Mouse (Mus musculus): ENCODE results near the gene Gm20696. TPM values are rescaled to one million over a fixed set of nuclear protein-coding genes. Genes with fewer than 3 reads are reported as not detected.

The Gm20696 gene
- total RNA-seq, 2 experiments from 2014 or later: 4.9 to 10.1 TPM

DNA sequence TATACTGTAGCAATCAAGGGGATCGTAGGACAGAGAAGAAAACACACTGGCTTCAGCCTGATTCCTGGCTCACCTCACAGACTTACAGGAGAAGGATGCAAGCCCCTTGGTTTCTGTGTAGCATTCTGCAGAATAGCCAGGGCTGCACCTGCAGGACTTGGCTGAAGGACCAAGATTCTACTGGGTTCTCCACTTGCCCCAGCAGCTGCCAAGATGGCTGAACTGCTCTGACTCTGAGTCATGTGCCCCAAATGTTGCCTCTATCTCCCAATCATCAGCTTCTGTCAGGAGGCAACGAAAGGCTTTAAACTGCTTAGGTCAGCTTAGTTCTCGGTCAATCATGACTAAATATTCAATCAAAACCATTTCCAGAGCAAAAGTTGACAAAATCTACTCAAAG is 42.1 kb downstream of the Gm20696 start:
- DNase-seq: no peak

DNA sequence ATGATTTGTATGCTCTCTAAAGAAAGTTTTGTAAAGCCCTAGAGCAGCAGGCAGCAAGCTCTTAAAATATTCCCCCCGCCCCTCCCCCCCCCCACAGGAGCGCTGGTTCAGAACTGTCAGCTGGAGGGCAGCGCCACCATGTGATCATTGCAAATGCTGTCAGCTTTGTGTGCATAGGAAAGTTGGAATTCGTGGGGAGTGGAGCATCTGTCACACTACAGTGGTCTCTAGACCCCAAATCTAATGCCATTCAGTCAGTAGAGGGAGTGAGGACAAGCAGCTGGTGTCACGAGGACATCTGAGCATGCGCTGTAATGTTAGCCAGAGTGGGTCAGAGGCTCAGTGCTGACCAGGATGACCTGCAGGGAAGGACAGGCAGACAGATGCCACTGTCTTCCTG is 43.0 kb downstream of the Gm20696 start:
- DNase-seq: no peak

DNA sequence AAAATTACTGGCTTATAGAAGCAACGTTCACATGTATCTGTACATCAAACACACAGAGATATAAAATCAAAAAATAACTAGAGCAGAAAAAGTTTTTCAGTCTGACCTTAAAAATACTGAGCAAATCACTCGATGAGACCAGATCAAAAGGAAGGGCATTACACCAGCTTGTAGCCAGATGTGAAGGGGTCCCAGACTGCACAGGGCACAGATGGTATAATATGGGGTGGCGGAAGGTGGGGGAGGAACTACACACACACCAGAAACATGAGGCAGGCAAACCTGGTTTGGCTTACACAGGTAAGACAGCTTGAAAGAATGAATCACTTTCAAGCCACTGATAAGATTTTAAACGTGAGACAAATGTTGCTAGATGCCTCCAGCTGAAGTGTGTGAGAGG is 45.4 kb downstream of the Gm20696 start:
- no peak for DNase-seq

DNA sequence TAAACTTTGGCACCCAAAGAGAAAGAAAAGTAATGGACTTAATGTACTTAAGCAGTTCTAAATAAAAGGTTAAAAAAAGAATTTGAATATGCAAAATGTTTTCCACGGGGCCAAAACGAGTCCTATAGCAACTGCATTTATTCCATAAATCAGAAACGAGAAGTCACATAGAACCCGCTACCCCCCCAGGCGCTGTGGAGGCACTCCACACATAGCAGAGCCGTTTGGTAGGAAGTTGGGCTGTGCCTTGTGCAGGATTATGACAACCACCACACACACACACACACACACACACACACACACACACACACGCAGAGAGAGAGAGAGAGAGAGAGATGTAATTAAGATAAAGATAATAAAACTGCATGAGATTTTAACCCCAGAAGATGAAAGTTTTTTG is 46.1 kb downstream of the Gm20696 start:
- DNase-seq: no peak

DNA sequence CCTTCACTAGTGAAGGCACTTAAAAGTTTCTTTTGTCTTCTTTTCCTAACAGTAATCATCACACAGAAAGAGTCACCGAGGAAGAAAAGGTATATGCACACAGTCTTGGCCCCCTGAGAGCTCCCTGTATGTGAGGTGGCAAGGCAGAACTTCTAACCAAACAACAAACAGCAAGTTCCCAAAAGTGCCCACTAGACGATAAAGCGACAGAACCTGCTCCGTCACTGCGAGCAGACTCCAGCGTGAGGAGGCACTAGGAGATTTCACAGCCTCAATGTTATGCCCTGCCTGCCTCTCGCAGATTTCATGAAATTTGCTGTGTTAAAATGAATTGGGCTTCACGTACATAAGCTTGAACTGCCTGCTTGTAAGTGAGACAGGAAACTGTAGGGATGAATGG is 46.6 kb downstream of the Gm20696 start:
- DNase-seq: no peak

DNA sequence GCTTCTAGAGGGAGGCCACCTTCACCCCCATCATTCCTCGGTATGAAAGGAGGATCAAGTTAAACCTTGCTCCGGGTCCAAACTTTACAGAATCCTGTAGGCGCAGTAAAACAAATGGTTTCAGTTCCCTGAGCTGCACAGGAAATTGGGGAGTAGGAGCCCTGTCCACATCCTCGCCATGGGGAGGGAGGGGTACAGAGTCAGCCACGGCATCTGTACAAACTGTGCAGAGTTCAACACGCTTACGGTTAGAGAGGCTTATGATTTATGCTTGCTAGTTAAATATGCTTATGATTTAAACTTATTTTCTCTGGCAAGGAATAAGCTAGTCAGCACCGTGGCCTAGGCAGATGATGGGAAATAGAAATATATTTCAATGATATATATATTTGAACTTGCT is 47.1 kb downstream of the Gm20696 start:
- DNase-seq: no peak

DNA sequence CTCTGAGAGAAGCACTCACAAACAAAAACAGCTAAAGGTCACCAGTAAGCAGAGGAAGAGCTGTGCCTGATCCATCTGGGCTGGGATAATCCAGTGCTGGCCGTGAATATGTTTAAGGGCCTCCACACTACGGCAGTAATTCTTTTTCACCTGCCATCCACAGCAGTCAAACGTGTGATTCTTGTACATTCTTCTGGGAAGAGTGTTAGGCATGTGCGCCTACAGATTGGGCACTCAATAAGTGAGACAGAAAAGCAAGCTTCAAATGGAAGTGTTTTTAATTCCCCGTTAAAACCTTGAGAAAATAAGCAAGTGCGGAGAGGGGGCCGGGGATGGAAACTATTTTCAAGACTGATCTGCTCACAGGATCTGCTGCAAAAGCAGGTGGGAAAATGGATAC is 48.7 kb downstream of the Gm20696 start:
- no peak for DNase-seq

DNA sequence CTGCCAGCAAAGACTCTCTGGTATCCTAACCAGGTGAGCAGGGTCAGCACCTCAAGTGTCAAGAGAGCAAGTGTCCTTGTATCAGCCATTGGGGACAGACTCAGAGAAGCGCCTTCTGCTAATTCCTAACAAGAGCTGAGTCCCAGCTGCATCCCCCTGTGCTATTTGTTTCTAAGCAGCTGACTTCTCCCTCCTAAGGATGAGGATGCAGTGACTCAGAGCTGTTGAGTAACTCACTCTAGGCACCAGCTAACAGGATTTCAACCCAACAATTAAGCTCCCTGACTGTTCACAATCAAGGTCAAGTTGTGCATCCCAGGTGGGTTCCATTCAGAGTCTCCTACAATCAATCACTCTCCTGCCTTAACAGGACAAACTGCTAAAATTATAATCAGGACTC is 49.2 kb downstream of the Gm20696 start:
- DNase-seq: no peak

DNA sequence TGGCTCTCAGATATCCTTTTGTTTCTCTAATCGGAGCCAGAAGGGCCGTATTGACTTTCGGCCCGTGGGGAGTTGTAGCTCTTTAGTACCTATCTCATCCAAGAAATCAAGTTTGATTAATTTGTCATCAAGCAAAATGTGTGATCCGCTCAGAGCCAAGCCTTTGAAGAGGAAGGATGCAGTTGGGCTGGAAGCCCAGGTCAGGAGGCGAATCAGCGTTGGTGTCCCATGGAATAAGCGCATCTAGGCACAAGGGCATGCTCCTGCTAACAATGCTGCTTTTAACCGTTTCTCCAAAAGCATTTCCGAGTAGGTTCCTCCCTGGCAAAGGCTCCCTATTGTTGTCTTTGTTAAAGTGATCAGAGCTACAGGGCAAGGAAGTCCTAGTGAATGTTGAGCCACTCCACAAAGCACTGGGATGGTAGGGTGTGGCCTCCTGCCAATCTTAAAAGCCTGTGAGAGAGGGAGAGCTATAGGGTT is 51.3 kb downstream of the Gm20696 start:
- DNase-seq: no peak

DNA sequence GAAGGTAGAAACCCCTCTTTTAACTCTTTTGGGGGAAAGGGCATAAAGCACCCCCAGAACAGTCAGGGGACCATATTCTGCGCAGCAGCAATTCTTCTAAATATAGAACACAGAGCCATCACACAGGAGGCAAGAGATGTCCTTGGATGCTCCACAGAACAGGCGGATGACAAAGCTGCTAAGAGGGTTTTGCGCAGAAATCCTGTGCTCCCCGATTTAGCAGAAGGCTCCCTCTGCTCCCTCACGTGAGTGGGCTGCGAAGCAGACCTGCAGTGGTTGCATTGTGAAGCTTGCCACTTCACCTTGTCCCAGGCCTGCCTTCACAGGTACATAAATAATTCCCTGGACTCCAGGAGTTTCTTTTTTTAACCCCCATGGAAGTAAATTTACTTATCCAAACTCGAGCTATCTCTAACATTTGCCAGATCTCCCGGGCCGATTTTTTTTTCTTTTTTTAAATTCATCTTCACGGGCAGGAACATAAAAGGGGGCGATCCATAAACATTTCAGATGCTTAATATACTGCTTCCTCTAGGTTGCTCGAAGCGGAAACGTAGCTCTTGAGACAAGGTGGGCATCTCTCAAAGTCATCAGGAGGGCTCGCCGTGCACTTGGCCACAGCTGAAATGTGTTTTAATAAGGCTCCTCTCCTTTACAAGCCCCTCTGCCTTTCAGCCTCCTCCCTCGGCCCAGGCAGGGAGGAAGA is 51.9 kb downstream of the Gm20696 start:
- DNase-seq: no peak

DNA sequence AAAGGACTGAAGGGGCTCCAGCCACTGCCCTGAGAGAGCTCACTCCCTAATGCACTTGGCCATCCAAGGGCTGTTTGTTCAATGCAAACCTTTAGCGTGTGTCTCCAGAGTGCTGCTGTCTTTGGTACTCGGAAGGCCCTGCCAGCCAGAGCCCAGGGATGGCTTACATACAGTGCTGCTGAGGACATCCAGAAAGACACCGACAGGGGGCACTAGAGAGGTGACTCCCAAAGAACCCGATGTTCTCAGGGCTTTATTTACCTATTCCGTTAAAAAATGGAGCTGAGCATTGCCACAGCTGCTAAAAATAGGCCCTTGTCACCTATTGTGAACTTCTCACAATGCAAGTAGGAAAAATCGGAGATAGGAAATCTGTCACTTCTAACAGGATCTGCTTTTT is 54.7 kb downstream of the Gm20696 start:
- DNase-seq: no peak

DNA sequence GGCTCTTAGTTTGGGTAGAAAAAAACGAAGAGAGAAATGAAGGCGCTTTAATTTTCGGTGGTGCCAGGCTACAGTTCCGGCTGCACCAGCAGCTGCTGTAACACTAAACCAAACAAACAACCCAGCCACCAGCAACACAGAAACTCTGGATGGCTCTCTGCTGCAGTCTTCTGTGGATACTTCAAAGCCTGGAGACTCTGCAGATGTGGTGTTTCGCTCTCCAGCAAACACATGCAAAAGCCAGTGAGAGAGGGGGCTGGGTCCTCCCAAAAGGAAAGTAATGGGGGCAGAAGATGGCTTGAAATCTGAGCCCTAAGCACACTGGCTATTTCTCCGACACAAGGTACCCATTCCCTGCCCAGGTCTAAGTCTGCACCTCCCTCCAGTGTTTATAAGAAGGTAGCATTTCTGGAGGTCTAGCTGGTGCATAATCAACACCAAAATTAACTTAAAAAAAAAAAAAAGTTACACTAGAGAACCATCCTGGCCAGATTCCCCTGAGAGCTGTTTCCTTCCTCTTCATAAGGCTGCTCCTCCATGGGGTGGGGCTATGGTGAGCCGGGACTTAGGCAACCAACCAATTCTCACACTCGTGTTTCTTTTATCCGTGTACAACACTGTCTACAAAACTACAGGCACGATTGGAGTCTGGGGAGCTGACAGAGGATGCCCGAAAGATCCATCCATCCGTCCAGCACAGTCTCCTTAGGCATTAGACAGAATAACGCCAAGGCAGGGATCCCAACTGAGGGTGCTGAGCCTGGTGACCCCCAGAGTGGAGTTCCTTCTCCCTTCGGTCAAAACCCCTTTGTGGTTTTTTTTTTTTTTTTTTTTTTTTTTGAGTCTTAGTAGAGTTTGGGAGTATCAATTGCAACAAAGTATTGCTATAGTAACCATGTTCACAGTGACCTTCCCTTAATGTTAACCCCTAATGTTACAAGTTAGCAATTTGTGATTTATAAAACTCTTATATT is 55.9 kb downstream of the Gm20696 start:
- DNase-seq: no peak

DNA sequence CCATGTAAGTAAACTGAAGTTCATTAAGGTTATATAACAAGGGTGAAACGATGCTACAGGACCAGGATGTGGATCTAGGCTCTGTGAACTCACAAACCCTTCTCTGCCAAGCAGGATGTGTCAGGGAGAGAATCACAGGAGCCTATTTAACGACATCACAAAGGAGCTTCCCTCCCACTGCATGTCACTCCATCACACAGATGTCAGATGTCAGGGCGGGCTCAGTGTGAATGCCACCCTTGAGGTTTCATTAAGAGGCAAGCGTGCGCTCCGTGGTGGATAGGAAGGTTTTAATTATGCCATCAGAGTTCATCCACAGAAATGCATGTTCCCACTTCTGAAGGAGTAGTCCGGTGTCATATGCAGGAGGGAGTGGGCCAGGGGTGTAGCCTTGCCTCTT is 60.5 kb downstream of the Gm20696 start:
- no peak for DNase-seq

DNA sequence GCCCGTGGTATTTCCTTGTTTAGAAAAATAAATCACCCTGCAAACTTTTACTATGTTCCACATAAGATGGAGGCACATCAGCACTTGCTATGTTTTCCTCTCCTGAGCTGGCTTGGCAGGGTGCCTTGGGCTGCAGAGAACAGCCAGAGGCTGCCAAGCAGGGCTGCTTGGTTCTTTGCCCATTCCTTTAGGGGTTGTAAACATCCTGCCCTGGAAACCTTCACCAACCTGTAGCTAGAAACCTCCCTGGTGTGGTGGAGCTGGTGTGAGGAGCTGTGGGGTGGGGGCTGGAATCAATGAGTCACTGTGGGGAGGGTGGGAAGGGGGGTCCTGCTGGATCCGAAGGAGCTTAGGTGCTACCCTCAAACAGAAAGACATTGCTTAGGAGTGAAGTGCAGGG is 61.8 kb downstream of the Gm20696 start:
- DNase-seq: no peak

DNA sequence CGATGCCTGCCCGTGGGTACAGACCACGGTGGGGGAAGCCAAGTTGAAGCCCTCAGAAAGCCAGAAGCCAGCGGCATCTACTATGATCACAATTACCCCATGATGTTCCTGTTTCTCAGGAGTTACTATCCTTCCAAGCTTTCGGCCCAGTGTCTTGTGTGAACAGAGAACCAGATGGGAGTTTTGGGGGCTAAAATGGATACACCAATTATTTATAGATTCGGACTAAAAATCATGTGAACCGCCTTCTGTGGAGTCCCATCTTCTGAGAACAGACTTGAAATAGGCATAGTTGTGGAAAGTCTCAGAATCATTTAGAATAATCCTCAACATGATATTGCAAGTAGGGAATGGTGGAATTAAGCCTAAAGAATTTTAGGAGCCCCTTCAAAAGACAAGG is 64.2 kb downstream of the Gm20696 start:
- DNase-seq: no peak

DNA sequence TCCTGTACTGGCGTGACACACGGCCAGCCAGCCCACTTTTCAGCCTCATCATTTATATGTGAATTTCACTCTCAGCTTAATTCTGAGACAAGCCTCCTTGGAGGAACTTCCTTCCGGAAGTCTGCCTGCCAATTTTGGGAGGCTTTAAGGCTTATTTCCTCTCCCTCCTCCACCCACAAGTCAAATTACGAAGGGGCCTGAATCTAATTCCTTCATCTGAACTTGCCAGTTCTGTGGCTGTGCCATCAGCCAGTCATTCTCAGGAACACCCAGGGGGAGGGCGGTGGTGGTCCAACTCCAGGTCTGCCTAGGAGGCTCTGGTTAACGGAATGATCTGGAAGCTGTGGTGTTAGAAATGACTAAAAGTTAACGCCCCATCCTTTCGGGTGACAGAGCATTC is 65.7 kb downstream of the Gm20696 start:
- DNase-seq: no peak

DNA sequence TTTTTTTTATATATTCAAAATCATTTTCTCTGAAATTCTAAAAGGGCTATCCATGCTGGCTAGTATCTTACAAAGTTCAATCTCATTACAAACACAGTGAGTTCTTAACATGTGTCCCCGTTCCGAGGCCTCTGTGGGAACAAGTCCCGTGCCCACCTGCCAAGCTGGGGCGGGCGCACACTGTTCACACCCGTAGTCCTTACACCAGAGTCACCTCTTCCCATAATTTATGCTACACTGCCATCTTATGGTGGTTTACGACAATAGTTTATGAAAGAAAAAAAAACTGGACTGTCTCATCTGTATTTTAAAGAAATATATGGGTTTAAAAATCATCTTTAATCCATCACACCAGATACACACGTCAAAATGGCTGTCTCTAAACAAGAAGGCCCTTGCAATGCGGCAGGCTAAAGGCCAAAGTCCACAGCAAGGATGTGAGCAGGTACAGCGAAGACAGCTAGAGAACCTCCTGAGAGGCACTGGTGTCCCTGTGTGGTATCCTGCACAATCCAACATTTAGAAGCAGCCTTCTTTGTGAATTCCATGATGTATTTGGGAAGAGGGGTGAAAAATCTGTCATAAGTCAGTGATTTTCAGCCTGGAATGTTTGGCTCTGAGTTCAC is 66.3 kb downstream of the Gm20696 start:
- DNase-seq: no peak

DNA sequence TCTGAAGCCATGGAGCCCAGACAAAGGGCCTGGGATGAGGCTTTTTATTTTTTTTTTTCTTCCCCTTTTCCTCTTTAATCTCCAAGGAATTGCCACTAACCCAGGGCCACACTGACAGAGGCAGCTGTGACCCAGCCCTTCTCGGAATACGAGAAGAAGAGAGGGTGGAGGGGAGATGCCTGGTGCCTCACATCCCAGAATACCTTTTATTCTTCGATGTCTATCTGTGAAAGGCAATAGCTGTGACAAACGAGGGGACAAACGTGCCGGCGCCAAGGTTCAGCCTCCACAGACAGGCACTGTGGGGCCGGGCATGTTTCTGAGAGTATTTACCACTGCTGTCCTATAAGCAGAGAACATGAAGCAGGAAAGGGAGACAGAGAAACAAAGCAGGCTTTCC is 66.9 kb downstream of the Gm20696 start:
- DNase-seq: no peak

DNA sequence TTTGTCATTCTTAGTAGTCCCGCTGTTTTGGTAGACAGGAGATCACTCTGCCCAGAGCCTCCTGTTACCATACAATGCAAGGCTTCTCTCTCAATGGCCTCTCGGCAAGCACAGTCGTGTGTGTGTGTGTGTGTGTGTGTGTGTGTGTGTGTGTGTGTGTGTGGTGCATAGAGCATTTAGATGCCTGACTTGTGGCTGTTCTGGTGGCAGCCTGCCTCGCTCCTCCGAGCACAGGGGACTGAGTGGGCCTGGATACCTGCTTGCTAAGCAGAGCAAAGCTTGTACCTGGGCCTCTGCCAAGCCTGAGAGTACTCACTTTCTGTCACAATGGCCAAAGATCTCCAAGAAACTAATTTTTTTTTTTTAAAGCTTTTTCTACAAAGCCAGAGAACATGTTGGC is 67.4 kb downstream of the Gm20696 start:
- DNase-seq: no peak

DNA sequence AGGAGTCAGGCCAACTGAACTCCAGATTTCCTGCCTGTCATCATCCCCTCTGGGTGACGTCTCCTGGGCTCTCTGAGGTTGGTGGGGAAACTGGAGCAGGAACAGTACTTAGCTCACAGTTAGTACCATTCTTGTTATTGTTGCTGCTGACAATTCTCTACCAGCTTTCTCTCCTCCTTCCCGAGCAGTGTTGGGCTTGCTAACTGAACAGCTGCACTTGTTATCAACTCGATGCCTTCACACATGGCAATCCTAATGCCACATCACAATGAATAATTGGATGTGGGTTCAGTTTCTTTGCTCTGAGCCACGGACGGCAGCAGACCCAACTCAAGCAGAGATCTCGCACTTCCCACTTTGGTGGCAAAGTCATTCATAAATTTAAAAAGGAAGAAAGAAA is 89.6 kb downstream of the Gm20696 start:
- no peak for DNase-seq

DNA sequence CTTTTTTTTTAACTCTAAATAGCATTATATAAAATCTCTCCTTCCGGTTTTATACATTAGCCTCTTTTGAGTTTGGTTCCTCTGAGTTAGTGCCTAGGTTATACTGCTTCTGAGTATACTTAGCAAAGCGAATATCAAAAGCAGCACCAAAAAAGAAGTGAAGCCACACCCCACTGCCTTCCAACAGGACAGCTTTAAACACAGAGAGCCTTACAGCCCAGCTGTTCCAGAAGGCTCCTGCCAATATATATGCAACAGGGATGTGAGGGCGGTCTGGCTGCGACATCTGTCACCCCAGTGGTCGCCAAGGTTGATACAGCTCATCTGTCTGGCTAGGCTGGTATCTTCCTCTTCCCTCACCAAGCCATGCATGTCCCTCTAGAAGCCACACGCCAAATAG is 91.0 kb downstream of the Gm20696 start:
- DNase-seq: no peak

DNA sequence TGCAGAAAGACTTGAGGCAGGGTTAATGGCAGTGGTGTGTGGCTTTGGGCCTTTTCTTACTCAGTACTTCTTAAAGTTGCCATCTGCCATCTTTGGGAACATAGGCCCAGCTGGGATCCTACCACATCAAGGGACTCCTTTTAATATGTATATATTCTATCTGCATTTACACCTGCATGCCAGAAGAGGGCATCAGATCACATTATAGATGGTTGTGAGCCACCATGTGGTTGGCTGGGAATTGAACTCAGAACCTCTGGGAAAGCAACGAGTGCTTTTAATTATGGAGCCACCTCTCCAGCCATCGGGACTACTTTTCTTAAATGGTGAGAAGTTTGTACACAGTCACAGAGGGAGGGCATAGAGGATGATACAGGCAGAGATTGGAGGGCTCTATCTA is 93.3 kb downstream of the Gm20696 start:
- DNase-seq: no peak

DNA sequence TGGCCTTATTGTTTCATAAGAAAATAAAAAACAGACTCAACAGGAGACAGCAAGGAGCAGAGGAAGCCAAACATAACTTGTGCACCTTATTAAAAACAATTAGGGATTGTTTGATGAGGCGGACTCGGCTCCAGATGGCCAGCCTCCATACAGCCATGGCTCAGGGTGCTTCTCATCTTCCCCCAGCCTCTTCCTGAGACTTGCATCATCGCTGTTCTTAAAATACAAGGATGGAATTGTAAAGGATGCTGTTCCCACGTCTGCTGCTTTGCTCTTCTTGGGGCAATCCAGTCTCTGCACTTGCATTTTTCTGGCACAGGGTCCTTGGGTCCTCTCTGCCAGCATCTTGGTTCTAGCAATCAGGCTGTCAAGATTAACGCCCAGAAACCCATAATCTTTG is 94.5 kb downstream of the Gm20696 start:
- no peak for DNase-seq

Data from layer of hippocampus, postnatal 36 days (tissue).